Mouse (Mus musculus): ENCODE results near the gene Slamf9.

DNA sequence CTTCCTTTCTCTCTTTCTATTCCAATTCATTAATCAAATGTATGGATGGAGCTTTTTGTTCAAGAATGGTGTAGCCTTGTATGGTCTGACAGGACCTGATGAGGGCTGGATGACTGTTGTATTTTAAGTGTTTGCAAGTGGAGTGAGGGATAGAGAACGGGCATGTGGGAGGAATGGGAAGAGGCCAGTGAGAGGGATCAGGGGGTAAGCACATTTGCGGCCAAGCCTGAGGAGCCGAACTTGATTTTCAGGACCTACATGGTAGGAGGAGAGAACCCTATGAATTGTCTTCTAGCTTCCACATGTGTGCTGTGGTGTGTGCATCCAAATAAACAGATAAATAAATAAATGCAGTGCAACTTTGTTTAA is 42.6 kb upstream of the Slamf9 start:
- TF ChIP-seq MAX (IDR thresholded peaks at IDR 0.05; ENCODE audit: low read depth) (no peak), POLR2A (IDR thresholded peaks at IDR 0.05; ENCODE audit: insufficient read length, low read depth) (no peak), E2F4 (IDR thresholded peaks at IDR 0.05; ENCODE audit: insufficient read depth) (no peak), CEBPB (IDR thresholded peaks at IDR 0.05; ENCODE audit: insufficient read depth, poor library complexity, severe bottlenecking) (no peak), TCF12 (IDR thresholded peaks at IDR 0.05; ENCODE audit: insufficient read depth, poor library complexity, severe bottlenecking) (no peak), MYOD1 (IDR thresholded peaks at IDR 0.05; ENCODE audit: control insufficient read depth in 1 of 3, insufficient read length in 2 of 3, low read depth in 2 of 3) (no peak), USF1 (IDR thresholded peaks at IDR 0.05; ENCODE audit: low read depth) (no peak), POLR2AphosphoS2 (IDR thresholded peaks at IDR 0.05; ENCODE audit: insufficient read length, low read depth) (no peak), MYOG (IDR thresholded peaks at IDR 0.05; ENCODE audit: control insufficient read depth in 1 of 3, insufficient read depth in 1 of 3, insufficient read length in 2 of 3, low read depth in 2 of 3) (no peak)
